Mouse (Mus musculus) cortical plate, adult 2 months (tissue): ENCODE results near the gene Rasa4.

Source experiments
- CTCF ChIP-seq: fragments of 200-500 bp; IDR thresholded peaks from 2 replicates; pipeline ENCODE4 v1.5.1; 2011; ENCODE audit warnings: mild to moderate bottlenecking, control low read depth, low read length; ENCODE audit not compliant: insufficient read depth; ENCODE audit errors: extremely low read depth
- POLR2A ChIP-seq: fragments of 200-500 bp; IDR thresholded peaks from 2 replicates; pipeline ENCODE4 v1.6.1; 2011; ENCODE audit warnings: mild to moderate bottlenecking, low read length, control low read depth; ENCODE audit not compliant: insufficient read depth; ENCODE audit errors: extremely low read depth

- TF ChIP-seq CTCF (no peak), POLR2A (no peak)
These were observed 63.2 kb downstream of the Rasa4 start for GRCm38 (mm10) chr5:136146936-136147335.
